Mouse (Mus musculus) kidney, postnatal 0 days (tissue): ENCODE results near the gene Cr1l. TPM values are rescaled to one million over a fixed set of nuclear protein-coding genes. Genes with fewer than 3 reads are reported as not detected.

ENCODE experiments used
- ATAC-seq: fragments of 200-750 bp; cut with Nextera tagmentation; replicated peaks from 2 replicates; pipeline ENCODE4 v1.8.0; 2017; ENCODE audit warnings: low read depth, moderate number of reproducible peaks, moderate TSS enrichment, moderate library complexity; ENCODE audit not compliant: low FRiP score
- DNase-seq: peaks from one replicate; pipeline ENCODE4 v3.0.0-alpha.2; 2016; ENCODE audit warnings: low spot score
- H3K27ac ChIP-seq: fragments of 300-500 bp; sonication (generic); 2 replicates; pipeline ENCODE4 v1.5.1; 2014; ENCODE audit warnings: mild to moderate bottlenecking
- H3K27me3 ChIP-seq: fragments of 300-500 bp; sonication (generic); 2 replicates; pipeline ENCODE4 v1.6.1; 2014; ENCODE audit warnings: low read length, mixed read lengths; ENCODE audit not compliant: insufficient read depth
- H3K36me3 ChIP-seq: fragments of 300-500 bp; sonication (generic); 2 replicates; pipeline ENCODE4 v1.6.1; 2014; ENCODE audit warnings: low read length, mixed read lengths; ENCODE audit not compliant: insufficient read depth
- H3K4me1 ChIP-seq: fragments of 300-500 bp; sonication (generic); replicated peaks from 2 replicates; pipeline ENCODE4 v1.6.1; 2014; ENCODE audit warnings: antibody characterized with exemption, low read length, mixed read lengths; ENCODE audit not compliant: insufficient read depth
- H3K4me2 ChIP-seq: fragments of 300-500 bp; sonication (generic); 2 replicates; pipeline ENCODE4 v1.6.1; 2014; ENCODE audit warnings: mild to moderate bottlenecking, low read length, moderate library complexity, mixed read lengths
- H3K4me3 ChIP-seq: fragments of 300-500 bp; sonication (generic); replicated peaks from 2 replicates; pipeline ENCODE4 v1.5.1; 2014; ENCODE audit warnings: low read depth, low read length
- H3K9ac ChIP-seq: fragments of 300-500 bp; sonication (generic); 2 replicates; pipeline ENCODE4 v1.6.1; 2014; ENCODE audit warnings: low read depth, low read length
- H3K9me3 ChIP-seq: fragments of 300-500 bp; sonication (generic); replicated peaks from 2 replicates; pipeline ENCODE4 v1.6.1; 2016; ENCODE audit warnings: low read length, inconsistent platforms, mixed read lengths
- CTCF ChIP-seq: IDR thresholded peaks from 2 replicates; pipeline ENCODE4 v1.5.1; 2016; ENCODE audit warnings: antibody characterized with exemption, low read depth, mild to moderate bottlenecking, moderate library complexity
- WGBS: fragments of 180-500 bp; shearing (Covaris S2); extraction: QIAGEN DNeasy Blood & Tissue Kit; methylation state at CpG from one replicate; pipeline ENCODE4 v1.1.7; 2014; 5-methylcytosine and 5-hydroxymethylcytosine counted together
- polyA plus RNA-seq: library from polyadenylated mRNA; unstranded; fragments of >200 nt; fragmentation: Nextera tagmentation; extraction: Ambion mirVana; gene quantifications from 2 replicates; pipeline ENCODE4 v1.2.1, GENCODE M21; 2015

Gene Cr1l
- polyA plus RNA-seq, 1 experiment from 2014 or later: 85.8 TPM

GRCm38 (mm10) chr1:195091699-195092219 lies 39.6 kb downstream of the Cr1l start:
- WGBS: 15% methylated on average over 11 of the region's 11 CpGs
- Histone ChIP-seq H3K27me3 (no peaks in the 10 kb centered on the region), H3K4me1 (no peaks in the 10 kb centered on the region; the same call in 1 of the 2 replicates), H3K36me3 (no peaks in the 10 kb centered on the region), H3K9ac (peak overlapping the region; percentile 57; the same call in 1 of the 2 replicates), H3K9me3 (no peaks in the 10 kb centered on the region), H3K4me3 (peak overlapping the region; percentile 44), H3K4me2 (peak overlapping the region; percentile 56), H3K27ac (peak overlapping the region; percentile 71; the same call in 1 of the 2 replicates)
- TF ChIP-seq CTCF: no peak
- no peak for DNase-seq
- peak; percentile 73 for ATAC-seq

- Histone ChIP-seq H3K36me3 (no peaks in the 10 kb centered on the region), H3K4me1 (no peaks in the 10 kb centered on the region), H3K27ac (no peak overlapping the region), H3K9me3 (no peaks in the 10 kb centered on the region), H3K27me3 (no peaks in the 10 kb centered on the region), H3K4me3 (no peak overlapping the region), H3K9ac (no peak overlapping the region), H3K4me2 (no peak overlapping the region)
- DNase-seq (no peak), ATAC-seq (no peak)
- no peak for TF ChIP-seq CTCF
Observed at GRCm38 (mm10) chr1:195082142-195082541, 49.2 kb downstream of the Cr1l start.

Other genes with a start within 250 kb of the Cr1l start
- 84.6 and 91.2 TPM in 2 replicates for gene Cd34, start 192.8 kb downstream of the Cr1l start, polyA plus RNA-seq
- 1.2 and 1.5 TPM in 2 replicates for gene Cd46, start 39.3 kb downstream of the Cr1l start, polyA plus RNA-seq
- 1.7 and 2.4 TPM in 2 replicates for gene Cr2, start 45.1 kb upstream of the Cr1l start, polyA plus RNA-seq